Mouse (Mus musculus): ENCODE results near the gene Srp14. TPM values are rescaled to one million over a fixed set of nuclear protein-coding genes. Genes with fewer than 3 reads are reported as not detected.

The Srp14 gene
- polyA plus RNA-seq, 1 experiment, result 203 TPM

GRCm38 (mm10) chr2:118510447-118511310, 31.2 kb upstream of the Srp14 start:
- H3K4me3 ChIP-seq (ENCODE audit: insufficient read depth, low read length), result no peak overlapping the region
- TF ChIP-seq CTCF (IDR thresholded peaks at IDR 0.05; ENCODE audit: borderline replicate concordance, insufficient read depth, low read length) (no peak), POLR2A (IDR thresholded peaks at IDR 0.05; ENCODE audit: low read depth, low read length) (no peak)
- no peaks in the 10 kb centered on the region for H3K4me1 ChIP-seq (ENCODE audit: control insufficient read depth, insufficient read depth, low read length)
- no peak overlapping the region for H3K27ac ChIP-seq (ENCODE audit: insufficient read depth, low read length)

- H3K27ac ChIP-seq (ENCODE audit: insufficient read depth, low read length), result no peak overlapping the region
- no peaks in the 10 kb centered on the region for H3K4me1 ChIP-seq (ENCODE audit: control insufficient read depth, insufficient read depth, low read length)
- TF ChIP-seq POLR2A (IDR thresholded peaks at IDR 0.05; ENCODE audit: low read depth, low read length) (no peak), CTCF (IDR thresholded peaks at IDR 0.05; ENCODE audit: borderline replicate concordance, insufficient read depth, low read length) (no peak)
- H3K4me3 ChIP-seq (ENCODE audit: insufficient read depth, low read length), result no peak overlapping the region
Measured at GRCm38 (mm10) chr2:118509688-118510446, 30.4 kb upstream of the Srp14 start.

GRCm38 (mm10) chr2:118507126-118507525, 27.6 kb upstream of the Srp14 start:
- Histone ChIP-seq H3K27ac (ENCODE audit: insufficient read depth, low read length) (no peak overlapping the region), H3K4me3 (ENCODE audit: insufficient read depth, low read length) (no peak overlapping the region), H3K4me1 (ENCODE audit: control insufficient read depth, insufficient read depth, low read length) (no peaks in the 10 kb centered on the region)
- TF ChIP-seq CTCF (IDR thresholded peaks at IDR 0.05; ENCODE audit: borderline replicate concordance, insufficient read depth, low read length) (no peak), POLR2A (IDR thresholded peaks at IDR 0.05; ENCODE audit: low read depth, low read length) (no peak)

- no peak for TF ChIP-seq CTCF (IDR thresholded peaks at IDR 0.05; ENCODE audit: borderline replicate concordance, insufficient read depth, low read length)
- TF ChIP-seq POLR2A (IDR thresholded peaks at IDR 0.05; ENCODE audit: low read depth, low read length), result no peak
- no peaks in the 10 kb centered on the region for H3K4me1 ChIP-seq (ENCODE audit: control insufficient read depth, insufficient read depth, low read length)
- no peak overlapping the region for H3K27ac ChIP-seq (ENCODE audit: insufficient read depth, low read length)
- no peak overlapping the region for H3K4me3 ChIP-seq (ENCODE audit: insufficient read depth, low read length)
Measured at GRCm38 (mm10) chr2:118500191-118500590, 20.7 kb upstream of the Srp14 start.

- no peaks in the 10 kb centered on the region for H3K4me1 ChIP-seq (ENCODE audit: control insufficient read depth, insufficient read depth, low read length)
- no peak overlapping the region for H3K4me3 ChIP-seq (ENCODE audit: insufficient read depth, low read length)
- H3K27ac ChIP-seq (ENCODE audit: insufficient read depth, low read length), result no peak overlapping the region
- TF ChIP-seq POLR2A (IDR thresholded peaks at IDR 0.05; ENCODE audit: low read depth, low read length) (no peak), CTCF (IDR thresholded peaks at IDR 0.05; ENCODE audit: borderline replicate concordance, insufficient read depth, low read length) (no peak)
Measured at GRCm38 (mm10) chr2:118499135-118499961, 19.8 kb upstream of the Srp14 start.

GRCm38 (mm10) chr2:118498476-118498875, 19.0 kb upstream of the Srp14 start:
- Histone ChIP-seq H3K27ac (ENCODE audit: insufficient read depth, low read length) (no peak overlapping the region), H3K4me3 (ENCODE audit: insufficient read depth, low read length) (no peak overlapping the region), H3K4me1 (ENCODE audit: control insufficient read depth, insufficient read depth, low read length) (no peaks in the 10 kb centered on the region)
- TF ChIP-seq CTCF (IDR thresholded peaks at IDR 0.05; ENCODE audit: borderline replicate concordance, insufficient read depth, low read length) (no peak), POLR2A (IDR thresholded peaks at IDR 0.05; ENCODE audit: low read depth, low read length) (no peak)

GRCm38 (mm10) chr2:118497890-118498289, 18.4 kb upstream of the Srp14 start:
- Histone ChIP-seq H3K27ac (ENCODE audit: insufficient read depth, low read length) (no peak overlapping the region), H3K4me1 (ENCODE audit: control insufficient read depth, insufficient read depth, low read length) (no peaks in the 10 kb centered on the region), H3K4me3 (ENCODE audit: insufficient read depth, low read length) (no peak overlapping the region)
- TF ChIP-seq POLR2A (IDR thresholded peaks at IDR 0.05; ENCODE audit: low read depth, low read length), result no peak
- TF ChIP-seq CTCF (IDR thresholded peaks at IDR 0.05; ENCODE audit: borderline replicate concordance, insufficient read depth, low read length), result no peak

- no peak for TF ChIP-seq CTCF (IDR thresholded peaks at IDR 0.05; ENCODE audit: borderline replicate concordance, insufficient read depth, low read length)
- no peak for TF ChIP-seq POLR2A (IDR thresholded peaks at IDR 0.05; ENCODE audit: low read depth, low read length)
- peaks cover 7% of the 10 kb centered on the region for H3K4me1 ChIP-seq (ENCODE audit: control insufficient read depth, insufficient read depth, low read length)
- no peak overlapping the region for H3K4me3 ChIP-seq (ENCODE audit: insufficient read depth, low read length)
- H3K27ac ChIP-seq (ENCODE audit: insufficient read depth, low read length), result no peak overlapping the region
Measured at GRCm38 (mm10) chr2:118495024-118495423, 15.5 kb upstream of the Srp14 start.

GRCm38 (mm10) chr2:118491741-118492395, 12.4 kb upstream of the Srp14 start:
- TF ChIP-seq CTCF (IDR thresholded peaks at IDR 0.05; ENCODE audit: borderline replicate concordance, insufficient read depth, low read length) (no peak), POLR2A (IDR thresholded peaks at IDR 0.05; ENCODE audit: low read depth, low read length) (no peak)
- no peak overlapping the region for H3K27ac ChIP-seq (ENCODE audit: insufficient read depth, low read length)

More at GRCm38 (mm10) chr2:118491741-118492395, 12.4 kb upstream of the Srp14 start:
- H3K4me1 ChIP-seq (ENCODE audit: control insufficient read depth, insufficient read depth, low read length), result peaks cover 10% of the 10 kb centered on the region
- H3K4me3 ChIP-seq (ENCODE audit: insufficient read depth, low read length), result no peak overlapping the region
